ENCODE assay signal across 16 mouse cellular contexts in genomic region chr7:37064582-37065458, GRCm38 (mm10).
A peak's percentile ranks its signal among the peaks of the same experiment; 100 is the strongest.
DNase-seq lines count a peak whose midpoint lies in the region; ATAC-seq lines count a peak whose summit lies in the region.
"Had no signal": no experiment of that assay in that cellular context is flagged by ENCODE, and none has a peak within 500 bp of the region (broad histone marks: within the 10 kb centered on the region; RNA-seq: fewer than 3 reads in every experiment).

No protein-coding gene starts in this region.

- H3K9ac ChIP-seq in kidney, embryonic 16.5 days (replicated peaks; ENCODE audit: low read length) = no peak overlapping the region
- H3K9ac ChIP-seq: embryonic facial prominence, embryonic 15.5 days had no signal

- H3K4me2 ChIP-seq in kidney, embryonic 16.5 days (replicated peaks; ENCODE audit: low read depth, low read length) = no peak overlapping the region
- H3K4me2 ChIP-seq: embryonic facial prominence, embryonic 15.5 days; liver, embryonic 11.5 days had no signal

- peak; percentile 61 for ATAC-seq in kidney, embryonic 16.5 days (ENCODE audit: low FRiP score, low TSS enrichment)
- ATAC-seq: forebrain, embryonic 14.5 days; hindbrain, embryonic 16.5 days had no signal

- H3K27ac ChIP-seq in kidney, embryonic 16.5 days (ENCODE audit: low read length) = no peak overlapping the region
- H3K27ac ChIP-seq: embryonic facial prominence, embryonic 15.5 days; layer of hippocampus, adult 2 months had no signal

- 74% methylated on average over 8 of the region's 8 CpGs for WGBS in kidney, embryonic 16.5 days

- H3K9me3 ChIP-seq in kidney, embryonic 16.5 days (ENCODE audit: low read length) = no peaks in the 10 kb centered on the region
- H3K9me3 ChIP-seq: embryonic facial prominence, embryonic 15.5 days had no signal

- no peaks in the 10 kb centered on the region for H3K27me3 ChIP-seq in kidney, embryonic 16.5 days (ENCODE audit: insufficient read depth, low read length)
- H3K27me3 ChIP-seq: embryonic facial prominence, embryonic 15.5 days had no signal

- no peaks in the 10 kb centered on the region for H3K4me1 ChIP-seq in kidney, embryonic 16.5 days (ENCODE audit: insufficient read depth, low read length)
- H3K4me1 ChIP-seq: embryonic facial prominence, embryonic 15.5 days had no signal

- peak; percentile 26 for DNase-seq in gastrocnemius, postnatal 10 days
- DNase-seq in gastrocnemius, adult 18-20 months (ENCODE audit: low spot score) = no peak
- DNase-seq in kidney, postnatal 36 days = no peak
- peak; percentile 12 for DNase-seq in retina, postnatal 1 day
- DNase-seq in retina, embryonic 14.5 days (ENCODE audit: low spot score) = no peak
- DNase-seq in embryo, embryonic 11 days = no peak
- no peak for DNase-seq in thymus, postnatal 14 days
- DNase-seq: adrenal gland, postnatal 25 days; B cell, adult 2 months; thymus, adult 18-20 months had no signal

- H3K36me3 ChIP-seq in kidney, embryonic 16.5 days (ENCODE audit: insufficient read depth, low read length) = no peaks in the 10 kb centered on the region
- H3K36me3 ChIP-seq: embryonic facial prominence, embryonic 15.5 days had no signal

- H3K4me3 ChIP-seq in kidney, embryonic 16.5 days (ENCODE audit: low read length) = no peak overlapping the region
- H3K4me3 ChIP-seq: embryonic facial prominence, embryonic 15.5 days; layer of hippocampus, adult 2 months had no signal

Comparison
In these comparisons a context has a peak if more than half of its experiments do, and no peak if none do; other contexts are left out.
1. DNase-seq: peak in gastrocnemius, postnatal 10 days (single experiment) and retina, postnatal 1 day (single experiment); none in gastrocnemius, adult 18-20 months (single experiment), kidney, postnatal 36 days (0 of 2), retina, embryonic 14.5 days (single experiment), embryo, embryonic 11 days (single experiment) and thymus, postnatal 14 days (single experiment).